In the genomic region with DNA sequence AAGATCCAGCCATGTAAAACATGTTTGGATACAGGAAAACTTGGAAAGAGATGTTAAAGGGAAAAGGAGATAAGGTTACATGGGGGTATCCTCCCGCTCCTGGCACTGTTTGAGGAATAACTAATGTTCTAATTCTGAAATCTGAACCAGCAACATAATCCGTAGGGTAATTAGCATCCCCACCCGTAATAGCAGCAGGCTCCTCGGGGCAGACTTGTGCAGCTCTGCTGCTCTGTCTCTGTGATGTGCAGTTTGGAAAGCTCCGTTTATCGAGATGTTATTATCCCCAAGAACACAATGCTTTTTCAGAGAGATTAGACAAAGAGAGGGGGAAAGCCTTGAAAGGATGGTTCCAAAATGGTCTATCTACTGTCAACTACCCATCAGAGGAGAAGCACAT, we compare ENCODE assay signal across 26 mouse cellular contexts. TPM values are rescaled to one million over a fixed set of nuclear protein-coding genes. Genes with fewer than 3 reads are reported as not detected.
DNase-seq lines count a peak whose midpoint lies in the region; ATAC-seq lines count a peak whose summit lies in the region.
"Had no signal": no experiment of that assay in that cellular context is flagged by ENCODE, and none has a peak within 500 bp of the region (broad histone marks: within the 10 kb centered on the region; RNA-seq: fewer than 3 reads in every experiment).

No protein-coding gene starts in this region.

- WGBS in forebrain, embryonic 14.5 days: 46% methylated on average over 6 of the region's 6 CpGs
- 37% methylated on average over 6 of the region's 6 CpGs for WGBS in forebrain, embryonic 13.5 days
- WGBS in intestine, embryonic 14.5 days: 49% methylated on average over 6 of the region's 6 CpGs
- 46% methylated on average over 6 of the region's 6 CpGs for WGBS in intestine, embryonic 16.5 days
- WGBS in midbrain, embryonic 14.5 days: 44% methylated on average over 6 of the region's 6 CpGs
- WGBS in midbrain, embryonic 13.5 days: 57% methylated on average over 6 of the region's 6 CpGs
- WGBS in heart, embryonic 12.5 days: 64% methylated on average over 6 of the region's 6 CpGs

- peak; percentile 7 for DNase-seq in forebrain, embryonic 14.5 days (ENCODE audit: low spot score)
- DNase-seq in intestine, embryonic 14.5 days (ENCODE audit: low spot score): peak; percentile 9
- peak; percentile 17 for DNase-seq in midbrain, embryonic 14.5 days
- DNase-seq: adrenal gland, postnatal 10 days; adrenal gland, postnatal 36 days; B cell, adult 2 months; cerebellum, adult 11 months; cerebellum, adult 2 months; cerebellum, postnatal 10 days; cerebellum, postnatal 36 days; embryo, embryonic 11 days; gastrocnemius, postnatal 10 days; gastrocnemius, postnatal 36 days; heart, adult 2 months; kidney, adult 18-20 months had no signal

- no peak overlapping the region for H3K4me3 ChIP-seq in forebrain, embryonic 14.5 days (ENCODE audit: low read depth, low read length)
- no peak overlapping the region for H3K4me3 ChIP-seq in forebrain, embryonic 13.5 days
- no peak overlapping the region for H3K4me3 ChIP-seq in intestine, embryonic 14.5 days (ENCODE audit: low read depth, low read length)
- no peak overlapping the region for H3K4me3 ChIP-seq in intestine, embryonic 16.5 days (ENCODE audit: low read length)
- H3K4me3 ChIP-seq in midbrain, embryonic 14.5 days (replicated peaks; ENCODE audit: low read depth, low read length): no peak overlapping the region
- no peak overlapping the region for H3K4me3 ChIP-seq in midbrain, embryonic 13.5 days (replicated peaks)
- H3K4me3 ChIP-seq in heart, embryonic 12.5 days: no peak overlapping the region
- H3K4me3 ChIP-seq: erythroblast, embryonic 14.5 days; heart, adult 2 months; heart, embryonic 10.5 days; hindbrain, embryonic 12.5 days; hindbrain, embryonic 15.5 days; intestine, embryonic 15.5 days had no signal

- no peak overlapping the region for H3K27ac ChIP-seq in forebrain, embryonic 14.5 days (ENCODE audit: low read depth, low read length)
- no peak overlapping the region for H3K27ac ChIP-seq in forebrain, embryonic 13.5 days
- no peak overlapping the region for H3K27ac ChIP-seq in intestine, embryonic 14.5 days (ENCODE audit: low read depth)
- no peak overlapping the region for H3K27ac ChIP-seq in intestine, embryonic 16.5 days (ENCODE audit: low read length)
- no peak overlapping the region for H3K27ac ChIP-seq in midbrain, embryonic 14.5 days (replicated peaks; ENCODE audit: low read depth, low read length)
- no peak overlapping the region for H3K27ac ChIP-seq in midbrain, embryonic 13.5 days
- no peak overlapping the region for H3K27ac ChIP-seq in heart, embryonic 12.5 days (ENCODE audit: poor library complexity, severe bottlenecking)
- H3K27ac ChIP-seq: heart, adult 2 months; heart, embryonic 10.5 days; hindbrain, embryonic 12.5 days; hindbrain, embryonic 15.5 days; intestine, embryonic 15.5 days had no signal

- H3K36me3 ChIP-seq in forebrain, embryonic 14.5 days (ENCODE audit: control insufficient read depth, insufficient read depth, low read length): no peaks in the 10 kb centered on the region
- no peaks in the 10 kb centered on the region for H3K36me3 ChIP-seq in forebrain, embryonic 13.5 days (ENCODE audit: poor library complexity, severe bottlenecking)
- H3K36me3 ChIP-seq in intestine, embryonic 14.5 days (ENCODE audit: control insufficient read depth, insufficient read depth, low read length): no peaks in the 10 kb centered on the region
- no peaks in the 10 kb centered on the region for H3K36me3 ChIP-seq in intestine, embryonic 16.5 days (ENCODE audit: control insufficient read depth, insufficient read depth, low read length)
- H3K36me3 ChIP-seq in midbrain, embryonic 14.5 days (ENCODE audit: control insufficient read depth, insufficient read depth, low read length): no peaks in the 10 kb centered on the region
- H3K36me3 ChIP-seq in midbrain, embryonic 13.5 days: no peaks in the 10 kb centered on the region
- no peaks in the 10 kb centered on the region for H3K36me3 ChIP-seq in heart, embryonic 12.5 days
- H3K36me3 ChIP-seq: G1E; heart, embryonic 10.5 days; hindbrain, embryonic 12.5 days; hindbrain, embryonic 15.5 days; intestine, embryonic 15.5 days had no signal

- no peak for ATAC-seq in forebrain, embryonic 14.5 days
- no peak for ATAC-seq in forebrain, embryonic 13.5 days
- no peak for ATAC-seq in intestine, embryonic 14.5 days (replicated peaks; ENCODE audit: low FRiP score, low TSS enrichment, low read depth)
- no peak for ATAC-seq in intestine, embryonic 16.5 days
- no peak for ATAC-seq in midbrain, embryonic 14.5 days (ENCODE audit: low FRiP score, low TSS enrichment)
- no peak for ATAC-seq in midbrain, embryonic 13.5 days
- no peak for ATAC-seq in heart, embryonic 12.5 days (ENCODE audit: insufficient number of reproducible peaks, low FRiP score)
- ATAC-seq: intestine, embryonic 15.5 days; Patski had no signal

- H3K9ac ChIP-seq in forebrain, embryonic 14.5 days (ENCODE audit: low read length): no peak overlapping the region
- H3K9ac ChIP-seq in forebrain, embryonic 13.5 days: no peak overlapping the region
- H3K9ac ChIP-seq in intestine, embryonic 14.5 days (ENCODE audit: low read length): no peak overlapping the region
- H3K9ac ChIP-seq in intestine, embryonic 16.5 days (ENCODE audit: low read depth, low read length): no peak overlapping the region
- H3K9ac ChIP-seq in midbrain, embryonic 14.5 days (replicated peaks; ENCODE audit: low read length): no peak overlapping the region
- no peak overlapping the region for H3K9ac ChIP-seq in midbrain, embryonic 13.5 days (replicated peaks)
- H3K9ac ChIP-seq in heart, embryonic 12.5 days: no peak overlapping the region
- H3K9ac ChIP-seq: hindbrain, embryonic 12.5 days; hindbrain, embryonic 15.5 days; intestine, embryonic 15.5 days had no signal

- 0 out of 2 replicates have a peak, but pooled peaks cover 7% of the 10 kb centered on the region for H3K27me3 ChIP-seq in forebrain, embryonic 14.5 days (replicated peaks; ENCODE audit: control insufficient read depth, insufficient read depth, low read length)
- H3K27me3 ChIP-seq in forebrain, embryonic 13.5 days: peaks cover 21% of the 10 kb centered on the region
- peaks cover 9% of the 10 kb centered on the region; the same call in 1 of the 2 replicates for H3K27me3 ChIP-seq in intestine, embryonic 14.5 days (replicated peaks; ENCODE audit: control insufficient read depth, insufficient read depth, low read length)
- peaks cover 3% of the 10 kb centered on the region; the same call in 1 of the 2 replicates for H3K27me3 ChIP-seq in intestine, embryonic 16.5 days (replicated peaks; ENCODE audit: control insufficient read depth, insufficient read depth, low read length)
- H3K27me3 ChIP-seq in midbrain, embryonic 14.5 days (ENCODE audit: control insufficient read depth, insufficient read depth, low read length): peaks cover 10% of the 10 kb centered on the region; the same call in 1 of the 2 replicates
- peaks cover 22% of the 10 kb centered on the region for H3K27me3 ChIP-seq in midbrain, embryonic 13.5 days
- peaks cover 9% of the 10 kb centered on the region; the same call in 1 of the 2 replicates for H3K27me3 ChIP-seq in heart, embryonic 12.5 days (replicated peaks)
- H3K27me3 ChIP-seq: intestine, embryonic 15.5 days; Patski had no signal

- no peaks in the 10 kb centered on the region for H3K9me3 ChIP-seq in forebrain, embryonic 14.5 days (replicated peaks; ENCODE audit: control insufficient read depth, low read length)
- H3K9me3 ChIP-seq in forebrain, embryonic 13.5 days (replicated peaks): no peaks in the 10 kb centered on the region
- no peaks in the 10 kb centered on the region for H3K9me3 ChIP-seq in intestine, embryonic 14.5 days (ENCODE audit: control insufficient read depth, low read length)
- H3K9me3 ChIP-seq in intestine, embryonic 16.5 days (ENCODE audit: control insufficient read depth, low read length): no peaks in the 10 kb centered on the region
- H3K9me3 ChIP-seq in midbrain, embryonic 14.5 days (ENCODE audit: control insufficient read depth, low read length): no peaks in the 10 kb centered on the region
- H3K9me3 ChIP-seq in midbrain, embryonic 13.5 days: no peaks in the 10 kb centered on the region
- no peaks in the 10 kb centered on the region for H3K9me3 ChIP-seq in heart, embryonic 12.5 days (replicated peaks)
- H3K9me3 ChIP-seq: G1E; heart, embryonic 10.5 days; hindbrain, embryonic 12.5 days; hindbrain, embryonic 15.5 days; intestine, embryonic 15.5 days had no signal

- H3K4me2 ChIP-seq in forebrain, embryonic 14.5 days (ENCODE audit: low read length): no peak overlapping the region
- H3K4me2 ChIP-seq in forebrain, embryonic 13.5 days: no peak overlapping the region
- H3K4me2 ChIP-seq in intestine, embryonic 14.5 days (ENCODE audit: low read length): no peak overlapping the region
- no peak overlapping the region for H3K4me2 ChIP-seq in intestine, embryonic 16.5 days (ENCODE audit: low read depth, low read length)
- H3K4me2 ChIP-seq in midbrain, embryonic 14.5 days (ENCODE audit: low read length): no peak overlapping the region
- H3K4me2 ChIP-seq in midbrain, embryonic 13.5 days (replicated peaks): no peak overlapping the region
- H3K4me2 ChIP-seq in heart, embryonic 12.5 days: no peak overlapping the region
- H3K4me2 ChIP-seq: hindbrain, embryonic 12.5 days; hindbrain, embryonic 15.5 days; intestine, embryonic 15.5 days had no signal

- 0 out of 2 replicates have a peak, but pooled peaks cover 3% of the 10 kb centered on the region for H3K4me1 ChIP-seq in forebrain, embryonic 14.5 days (ENCODE audit: control insufficient read depth, insufficient read depth, low read length)
- H3K4me1 ChIP-seq in forebrain, embryonic 13.5 days: 0 out of 2 replicates have a peak, but pooled peaks cover 3% of the 10 kb centered on the region
- no peaks in the 10 kb centered on the region for H3K4me1 ChIP-seq in intestine, embryonic 14.5 days (replicated peaks; ENCODE audit: control insufficient read depth, insufficient read depth, low read length)
- peaks cover 4% of the 10 kb centered on the region; the same call in 1 of the 2 replicates for H3K4me1 ChIP-seq in intestine, embryonic 16.5 days (ENCODE audit: control insufficient read depth, insufficient read depth, low read length)
- no peaks in the 10 kb centered on the region for H3K4me1 ChIP-seq in midbrain, embryonic 14.5 days (ENCODE audit: control insufficient read depth, insufficient read depth, low read length)
- peaks cover 5% of the 10 kb centered on the region; the same call in 1 of the 2 replicates for H3K4me1 ChIP-seq in midbrain, embryonic 13.5 days (replicated peaks)
- H3K4me1 ChIP-seq in heart, embryonic 12.5 days (replicated peaks): peaks cover 9% of the 10 kb centered on the region; the same call in 1 of the 2 replicates
- H3K4me1 ChIP-seq: hindbrain, embryonic 15.5 days; intestine, embryonic 15.5 days had no signal

RNA-seq across cellular contexts. Expression of a gene that starts 5.3 kb away (rescaled TPM):
- 28.2 and 35.2 TPM in 2 replicates for polyA plus RNA-seq in forebrain, embryonic 14.5 days (2014; fragmentation: Nextera tagmentation; extraction: Ambion mirVana)
- 31.8 and 36.4 TPM in 2 replicates for polyA plus RNA-seq in forebrain, embryonic 13.5 days (2015; fragmentation: Nextera tagmentation; extraction: Ambion mirVana)
- polyA plus RNA-seq in intestine, embryonic 14.5 days (2014; fragmentation: Nextera tagmentation; extraction: Ambion mirVana): 40.1 and 40.3 TPM in 2 replicates
- polyA plus RNA-seq in intestine, embryonic 16.5 days (2015; fragmentation: Nextera tagmentation; extraction: Ambion mirVana): 45.6 and 48.7 TPM in 2 replicates
- polyA plus RNA-seq in midbrain, embryonic 14.5 days (2014; fragmentation: Nextera tagmentation; extraction: Ambion mirVana): 30.3 and 37.6 TPM in 2 replicates
- 30.8 and 35.3 TPM in 2 replicates for polyA plus RNA-seq in midbrain, embryonic 13.5 days (2015; fragmentation: Nextera tagmentation; extraction: Ambion mirVana)
- 31.7 and 33.5 TPM in 2 replicates for polyA plus RNA-seq in heart, embryonic 12.5 days (2016; fragmentation: Nextera tagmentation; extraction: Ambion mirVana)
